Mouse (Mus musculus) limb, embryonic 12.5 days (tissue): ENCODE measurements around the gene AC131692.1. TPM values are rescaled to one million over a fixed set of nuclear protein-coding genes. Genes with fewer than 3 reads are reported as not detected.

Experiments
- ATAC-seq: fragments of 200-750 bp; cut with Nextera tagmentation; 2 replicates; pipeline ENCODE4 v1.8.0; 2017; ENCODE audit warnings: low read depth, moderate TSS enrichment; ENCODE audit not compliant: insufficient number of reproducible peaks, insufficient read depth, low FRiP score, low TSS enrichment
- H3K27ac ChIP-seq: fragments of 300-500 bp; sonication (generic); 2 replicates; pipeline ENCODE4 v1.5.1; 2016; ENCODE audit warnings: mild to moderate bottlenecking, moderate library complexity
- H3K27me3 ChIP-seq: fragments of 300-500 bp; sonication (generic); 2 replicates; pipeline ENCODE4 v1.6.1; 2016; ENCODE audit warnings: mild to moderate bottlenecking, moderate library complexity
- H3K36me3 ChIP-seq: fragments of 300-500 bp; sonication (generic); 2 replicates; pipeline ENCODE4 v1.6.1; 2016; ENCODE audit warnings: mild to moderate bottlenecking, moderate library complexity
- H3K4me1 ChIP-seq: fragments of 300-500 bp; sonication (generic); replicated peaks from 2 replicates; pipeline ENCODE4 v1.6.1; 2016
- H3K4me2 ChIP-seq: fragments of 300-500 bp; sonication (generic); 2 replicates; pipeline ENCODE4 v1.6.1; 2016; ENCODE audit warnings: mild to moderate bottlenecking, moderate library complexity
- H3K4me3 ChIP-seq: fragments of 300-500 bp; sonication (generic); replicated peaks from 2 replicates; pipeline ENCODE4 v1.5.1; 2016; ENCODE audit warnings: mild to moderate bottlenecking
- H3K9ac ChIP-seq: fragments of 300-500 bp; sonication (generic); replicated peaks from 2 replicates; pipeline ENCODE4 v1.6.1; 2016; ENCODE audit warnings: mild to moderate bottlenecking, moderate library complexity
- H3K9me3 ChIP-seq: fragments of 300-500 bp; sonication (generic); 2 replicates; pipeline ENCODE4 v1.6.1; 2016; ENCODE audit warnings: mild to moderate bottlenecking, moderate library complexity
- WGBS: fragments of 180-500 bp; shearing (Covaris S2); methylation state at CpG from one replicate; pipeline ENCODE4 v1.1.7; 2016; 5-methylcytosine and 5-hydroxymethylcytosine counted together
- microRNA-seq: library from miRNA; unstranded; fragments of <30 nt; microRNA quantifications from one replicate; pipeline ENCODE4, GENCODE M21; 2017
- polyA plus RNA-seq: library from polyadenylated mRNA; unstranded; fragments of >200 nt; fragmentation: Nextera tagmentation; extraction: Ambion mirVana; gene quantifications from 2 replicates; pipeline ENCODE4 v1.2.1, GENCODE M21; 2016

AC131692.1 gene
- polyA plus RNA-seq, 1 experiment from 2014 or later, result 0.56 TPM

- Histone ChIP-seq H3K27ac (peak overlapping the region; percentile 98), H3K9ac (peak overlapping the region; percentile 86), H3K9me3 (no peaks in the 10 kb centered on the region), H3K27me3 (no peaks in the 10 kb centered on the region), H3K4me1 (peaks cover 14% of the 10 kb centered on the region), H3K4me3 (peak overlapping the region; percentile 64), H3K4me2 (peak overlapping the region; percentile 83), H3K36me3 (peaks cover 24% of the 10 kb centered on the region)
- no peak; the same call in 1 of the 2 replicates for ATAC-seq
- 9% methylated on average over 16 of the region's 16 CpGs for WGBS
These were observed 46.1 kb downstream of the AC131692.1 start for GRCm38 (mm10) chr19:6140374-6140677.

GRCm38 (mm10) chr19:6140678-6141393, 46.6 kb downstream of the AC131692.1 start, which contains the start of gene Batf2:
Batf2 (plus strand) TSS chr19:6140983.
- peak within 1 kb of the TSS; percentile 98 for H3K27ac ChIP-seq
- peaks cover 19% of the 10 kb centered on the region for H3K36me3 ChIP-seq
- peak within 1 kb of the TSS; percentile 83 for H3K4me2 ChIP-seq
- WGBS, result 0% methylated on average over 67 of the region's 68 CpGs
- H3K4me3 ChIP-seq, result peak within 1 kb of the TSS; percentile 64
- ATAC-seq, result peak; percentile 91
- H3K27me3 ChIP-seq, result no peaks in the 10 kb centered on the region
- H3K9ac ChIP-seq, result peak within 1 kb of the TSS; percentile 86
- peaks cover 14% of the 10 kb centered on the region for H3K4me1 ChIP-seq
- no peaks in the 10 kb centered on the region for H3K9me3 ChIP-seq

GRCm38 (mm10) chr19:6141394-6141749, 47.2 kb downstream of the AC131692.1 start, which contains the start of gene Arl2:
Arl2 (minus strand) TSS chr19:6141548.
- Histone ChIP-seq H3K9ac (peak within 1 kb of the TSS; percentile 86), H3K36me3 (peaks cover 14% of the 10 kb centered on the region), H3K9me3 (no peaks in the 10 kb centered on the region), H3K4me3 (peak within 1 kb of the TSS; percentile 64), H3K27me3 (no peaks in the 10 kb centered on the region), H3K27ac (peak within 1 kb of the TSS; percentile 98), H3K4me1 (peaks cover 14% of the 10 kb centered on the region), H3K4me2 (peak within 1 kb of the TSS; percentile 83)
- ATAC-seq, result peak; percentile 56
- under 1% methylated on average over 15 of the region's 15 CpGs for WGBS

GRCm38 (mm10) chr19:6144842-6145241, 50.6 kb downstream of the AC131692.1 start:
- no peaks in the 10 kb centered on the region for H3K27me3 ChIP-seq
- H3K9ac ChIP-seq, result no peak overlapping the region
- no peaks in the 10 kb centered on the region for H3K9me3 ChIP-seq
- no peaks in the 10 kb centered on the region for H3K36me3 ChIP-seq
- no peak for ATAC-seq
- no peak overlapping the region for H3K27ac ChIP-seq
- WGBS, result 86% methylated on average over 5 of the region's 5 CpGs
- H3K4me1 ChIP-seq, result peaks cover 10% of the 10 kb centered on the region
- H3K4me2 ChIP-seq, result no peak overlapping the region
- H3K4me3 ChIP-seq, result no peak overlapping the region

Small RNAs within 50 kb of the gene (microRNA-seq; reads per million reads assigned to microRNA genes)
- gene Mir6988, result 1.4 reads per million

Other genes starting within 250 kb of the AC131692.1 start
- gene Frmd8, start 219.1 kb upstream of the AC131692.1 start, polyA plus RNA-seq, result 37.2 and 41.4 TPM in 2 replicates
- 1.2 and 2.1 TPM in 2 replicates for gene Slc25a45, start 216.6 kb upstream of the AC131692.1 start, polyA plus RNA-seq
- 5.5 and 6.6 TPM in 2 replicates for gene Tigd3, start 200.3 kb upstream of the AC131692.1 start, polyA plus RNA-seq
- 192 and 199 TPM in 2 replicates for gene Dpf2, start 181.4 kb upstream of the AC131692.1 start, polyA plus RNA-seq
- gene Cdc42ep2, start 169.6 kb upstream of the AC131692.1 start, polyA plus RNA-seq, result 2.7 and 3.0 TPM in 2 replicates
- gene Pola2, start 130.2 kb upstream of the AC131692.1 start, polyA plus RNA-seq, result 91.5 and 91.9 TPM in 2 replicates
- gene Slc22a20, start 108.3 kb upstream of the AC131692.1 start, polyA plus RNA-seq, result not detected in 2 replicates
- gene Capn1, start 78.5 kb upstream of the AC131692.1 start, polyA plus RNA-seq, result 7.0 and 7.7 TPM in 2 replicates
- gene Syvn1, start 47.8 kb upstream of the AC131692.1 start, polyA plus RNA-seq, result 25.1 and 28.0 TPM in 2 replicates
- gene Mrpl49, start 36.6 kb upstream of the AC131692.1 start, polyA plus RNA-seq, result 76.7 and 79.1 TPM in 2 replicates
- 775 and 779 TPM in 2 replicates for gene Fau, start 36.6 kb upstream of the AC131692.1 start, polyA plus RNA-seq
- gene Znhit2, start 33.2 kb upstream of the AC131692.1 start, polyA plus RNA-seq, result 33.1 and 39.0 TPM in 2 replicates
- 24.4 and 26.3 TPM in 2 replicates for gene Tm7sf2, start 26.0 kb upstream of the AC131692.1 start, polyA plus RNA-seq
- 67.7 and 72.7 TPM in 2 replicates for gene Vps51, start 17.2 kb upstream of the AC131692.1 start, polyA plus RNA-seq
- not detected in 2 replicates for gene Tmem262, start 14.4 kb upstream of the AC131692.1 start, polyA plus RNA-seq
- 2.7 and 4.1 TPM in 2 replicates for gene Gm28374, start 12.2 kb upstream of the AC131692.1 start, polyA plus RNA-seq
- gene Zfpl1, start 9.5 kb upstream of the AC131692.1 start, polyA plus RNA-seq, result 71.5 and 75.6 TPM in 2 replicates
- gene Cdca5, start 9.4 kb upstream of the AC131692.1 start, polyA plus RNA-seq, result 45.1 and 49.7 TPM in 2 replicates
- 0.54 and 0.71 TPM in 2 replicates for gene Naaladl1, start 11.4 kb downstream of the AC131692.1 start, polyA plus RNA-seq
- gene Sac3d1, start 24.2 kb downstream of the AC131692.1 start, polyA plus RNA-seq, result 55.0 and 58.8 TPM in 2 replicates
- 33.1 and 33.2 TPM in 2 replicates for gene Snx15, start 33.9 kb downstream of the AC131692.1 start, polyA plus RNA-seq
- not detected in 2 replicates for gene Batf2, start 46.6 kb downstream of the AC131692.1 start, polyA plus RNA-seq
- gene Arl2, start 47.1 kb downstream of the AC131692.1 start, polyA plus RNA-seq, result 78.2 and 83.4 TPM in 2 replicates
- not detected in 2 replicates for gene Majin, start 90.0 kb downstream of the AC131692.1 start, polyA plus RNA-seq
- gene Gpha2, start 132.0 kb downstream of the AC131692.1 start, polyA plus RNA-seq, result 2.0 and 2.4 TPM in 2 replicates
- gene Ppp2r5b, start 141.5 kb downstream of the AC131692.1 start, polyA plus RNA-seq, result 22.7 and 23.7 TPM in 2 replicates
- 11.1 and 11.2 TPM in 2 replicates for gene Atg2a, start 147.2 kb downstream of the AC131692.1 start, polyA plus RNA-seq
- gene Ehd1, start 182.3 kb downstream of the AC131692.1 start, polyA plus RNA-seq, result 71.5 and 71.6 TPM in 2 replicates
- gene Cdc42bpg, start 212.0 kb downstream of the AC131692.1 start, polyA plus RNA-seq, result 0.69 and 0.96 TPM in 2 replicates
- 103 and 107 TPM in 2 replicates for gene Men1, start 240.6 kb downstream of the AC131692.1 start, polyA plus RNA-seq
- 13.5 and 13.6 TPM in 2 replicates for gene Map4k2, start 246.7 kb downstream of the AC131692.1 start, polyA plus RNA-seq